Mouse (Mus musculus) lung, embryonic 16.5 days (tissue): ENCODE measurements at regions not wholly inside any gene's neighbourhood (a gene's known extent, or its start where the extent isn't known, plus 50 kb on each side); places are given as distances from the start of the nearest gene placed in this dataset.

Source experiments
- ATAC-seq: fragments of 200-750 bp; cut with Nextera tagmentation; 2 replicates; pipeline ENCODE4 v1.8.0; 2017; ENCODE audit warnings: low read depth, mild to moderate bottlenecking, moderate library complexity
- H3K27ac ChIP-seq: fragments of 300-500 bp; sonication (generic); 2 replicates; pipeline ENCODE4 v1.5.1; 2014; ENCODE audit warnings: mild to moderate bottlenecking, control low read depth, low read length
- H3K27me3 ChIP-seq: fragments of 300-500 bp; sonication (generic); 2 replicates; pipeline ENCODE4 v1.6.1; 2014; ENCODE audit warnings: low read depth, low read length, mixed read lengths; ENCODE audit not compliant: control insufficient read depth, insufficient read depth
- H3K36me3 ChIP-seq: fragments of 300-500 bp; sonication (generic); 2 replicates; pipeline ENCODE4 v1.6.1; 2014; ENCODE audit warnings: low read length; ENCODE audit not compliant: control insufficient read depth, insufficient read depth
- H3K4me1 ChIP-seq: fragments of 300-500 bp; sonication (generic); replicated peaks from 2 replicates; pipeline ENCODE4 v1.6.1; 2014; ENCODE audit warnings: low read length, mixed read lengths; ENCODE audit not compliant: control insufficient read depth, insufficient read depth
- H3K4me2 ChIP-seq: fragments of 300-500 bp; sonication (generic); 2 replicates; pipeline ENCODE4 v1.6.1; 2014; ENCODE audit warnings: low read depth, low read length, control low read depth
- H3K4me3 ChIP-seq: fragments of 300-500 bp; sonication (generic); 2 replicates; pipeline ENCODE4 v1.5.1; 2014; ENCODE audit warnings: mild to moderate bottlenecking, low read length, control low read depth
- H3K9ac ChIP-seq: fragments of 300-500 bp; sonication (generic); 2 replicates; pipeline ENCODE4 v1.6.1; 2014; ENCODE audit warnings: low read length, control low read depth
- H3K9me3 ChIP-seq: fragments of 300-500 bp; sonication (generic); 2 replicates; pipeline ENCODE4 v1.6.1; 2016; ENCODE audit warnings: low read length; ENCODE audit not compliant: control insufficient read depth
- WGBS: fragments of 180-500 bp; shearing (Covaris S2); extraction: QIAGEN DNeasy Blood & Tissue Kit; methylation state at CpG from one replicate; pipeline ENCODE4 v1.1.7; 2014; 5-methylcytosine and 5-hydroxymethylcytosine counted together

- no peak for ATAC-seq
- Histone ChIP-seq H3K4me1 (no peaks in the 10 kb centered on the region), H3K4me2 (no peak overlapping the region), H3K9ac (no peak overlapping the region), H3K27me3 (no peaks in the 10 kb centered on the region), H3K27ac (no peak overlapping the region), H3K4me3 (no peak overlapping the region), H3K9me3 (no peaks in the 10 kb centered on the region), H3K36me3 (no peaks in the 10 kb centered on the region)
These were observed 183.6 kb upstream of the Castor2 start for GRCm38 (mm10) chr5:133915734-133916550.

GRCm38 (mm10) chr5:133907442-133907841 is 192.1 kb upstream of the Castor2 start:
- 0 out of 2 replicates have a peak, but pooled peaks cover 2% of the 10 kb centered on the region for H3K9me3 ChIP-seq
- no peaks in the 10 kb centered on the region for H3K27me3 ChIP-seq
- no peaks in the 10 kb centered on the region for H3K4me1 ChIP-seq
- no peaks in the 10 kb centered on the region for H3K36me3 ChIP-seq
- no peak overlapping the region for H3K9ac ChIP-seq
- H3K4me3 ChIP-seq = no peak overlapping the region
- no peak overlapping the region for H3K27ac ChIP-seq
- ATAC-seq = no peak
- 77% methylated on average over 3 of the region's 3 CpGs for WGBS
- no peak overlapping the region for H3K4me2 ChIP-seq

GRCm38 (mm10) chr5:133898025-133898598 is 201.4 kb upstream of the Castor2 start:
- H3K36me3 ChIP-seq = no peaks in the 10 kb centered on the region
- no peak overlapping the region for H3K27ac ChIP-seq
- H3K4me3 ChIP-seq = no peak overlapping the region
- no peak overlapping the region for H3K4me2 ChIP-seq
- WGBS = 49% methylated on average over 4 of the region's 4 CpGs
- ATAC-seq = peak; percentile 31; the same call in 1 of the 2 replicates
- H3K27me3 ChIP-seq = no peaks in the 10 kb centered on the region
- no peak overlapping the region for H3K9ac ChIP-seq
- no peaks in the 10 kb centered on the region for H3K4me1 ChIP-seq
- no peaks in the 10 kb centered on the region for H3K9me3 ChIP-seq

- no peak overlapping the region for H3K27ac ChIP-seq
- H3K9me3 ChIP-seq = no peaks in the 10 kb centered on the region
- no peak overlapping the region for H3K9ac ChIP-seq
- 77% methylated on average over 3 of the region's 3 CpGs for WGBS
- ATAC-seq = no peak
- H3K4me1 ChIP-seq = no peaks in the 10 kb centered on the region
- no peaks in the 10 kb centered on the region for H3K27me3 ChIP-seq
- H3K4me2 ChIP-seq = no peak overlapping the region
- no peak overlapping the region for H3K4me3 ChIP-seq
- no peaks in the 10 kb centered on the region for H3K36me3 ChIP-seq
These were observed 208.8 kb upstream of the Castor2 start for GRCm38 (mm10) chr5:133890728-133891127.

- Histone ChIP-seq H3K4me3 (no peak overlapping the region), H3K36me3 (no peaks in the 10 kb centered on the region), H3K27ac (no peak overlapping the region), H3K27me3 (no peaks in the 10 kb centered on the region), H3K4me2 (no peak overlapping the region), H3K4me1 (peaks cover 4% of the 10 kb centered on the region; the same call in 1 of the 2 replicates), H3K9ac (no peak overlapping the region), H3K9me3 (no peaks in the 10 kb centered on the region)
- WGBS = 69% methylated on average over 8 of the region's 8 CpGs
- no peak for ATAC-seq
These were observed 209.7 kb upstream of the Castor2 start for GRCm38 (mm10) chr5:133889841-133890240.

- 0 out of 2 replicates have a peak overlapping the region, but pooled peaks have one; percentile 10 for H3K27ac ChIP-seq
- no peaks in the 10 kb centered on the region for H3K27me3 ChIP-seq
- no peak overlapping the region for H3K4me2 ChIP-seq
- no peaks in the 10 kb centered on the region for H3K9me3 ChIP-seq
- WGBS = 77% methylated on average over 5 of the region's 5 CpGs
- 0 out of 2 replicates have a peak, but pooled peaks have one; percentile 5 for ATAC-seq
- H3K36me3 ChIP-seq = no peaks in the 10 kb centered on the region
- H3K4me3 ChIP-seq = no peak overlapping the region
- H3K9ac ChIP-seq = no peak overlapping the region
- peaks cover 5% of the 10 kb centered on the region; the same call in 1 of the 2 replicates for H3K4me1 ChIP-seq
These were observed 214.0 kb upstream of the Castor2 start for GRCm38 (mm10) chr5:133885507-133885906.

GRCm38 (mm10) chr5:133885016-133885415 is 214.5 kb upstream of the Castor2 start:
- Histone ChIP-seq H3K27ac (0 out of 2 replicates have a peak overlapping the region, but pooled peaks have one; percentile 10), H3K4me1 (peaks cover 5% of the 10 kb centered on the region; the same call in 1 of the 2 replicates), H3K9ac (no peak overlapping the region), H3K9me3 (no peaks in the 10 kb centered on the region), H3K4me3 (no peak overlapping the region), H3K36me3 (no peaks in the 10 kb centered on the region), H3K27me3 (no peaks in the 10 kb centered on the region), H3K4me2 (no peak overlapping the region)
- WGBS = 15% methylated on average over 6 of the region's 6 CpGs
- ATAC-seq = peak; percentile 94

GRCm38 (mm10) chr5:133884593-133884992 is 214.9 kb upstream of the Castor2 start:
- peak; percentile 50 for ATAC-seq
- Histone ChIP-seq H3K4me3 (no peak overlapping the region), H3K9me3 (no peaks in the 10 kb centered on the region), H3K4me2 (no peak overlapping the region), H3K36me3 (no peaks in the 10 kb centered on the region), H3K27ac (no peak overlapping the region), H3K4me1 (peaks cover 5% of the 10 kb centered on the region; the same call in 1 of the 2 replicates), H3K9ac (no peak overlapping the region), H3K27me3 (no peaks in the 10 kb centered on the region)
- 31% methylated on average over 2 of the region's 2 CpGs for WGBS

- 63% methylated on average over 10 of the region's 10 CpGs for WGBS
- Histone ChIP-seq H3K4me3 (no peak overlapping the region), H3K27ac (no peak overlapping the region), H3K9me3 (no peaks in the 10 kb centered on the region), H3K27me3 (peaks cover 3% of the 10 kb centered on the region; the same call in 1 of the 2 replicates), H3K36me3 (no peaks in the 10 kb centered on the region), H3K4me2 (no peak overlapping the region), H3K9ac (no peak overlapping the region), H3K4me1 (no peaks in the 10 kb centered on the region)
- ATAC-seq = no peak
These were observed 255.0 kb upstream of the Castor2 start for GRCm38 (mm10) chr5:133844483-133844882.
